Mouse (Mus musculus) liver, postnatal 0 days (tissue): Measurements from ENCODE around the gene Stat4. TPM values are rescaled to one million over a fixed set of nuclear protein-coding genes. Genes with fewer than 3 reads are reported as not detected.

ENCODE experiments used
- ATAC-seq: fragments of 200-750 bp; cut with Nextera tagmentation; 2 replicates; pipeline ENCODE4 v1.8.0; 2017; ENCODE audit warnings: mild to moderate bottlenecking, moderate library complexity
- DNase-seq: peaks from one replicate; pipeline ENCODE4 v3.0.0-alpha.2; 2016
- H3K27ac ChIP-seq: fragments of 300-500 bp; sonication (generic); 2 replicates; pipeline ENCODE4 v1.5.1; 2014; ENCODE audit warnings: antibody characterized with exemption, moderate library complexity, mild to moderate bottlenecking, low read depth
- H3K27me3 ChIP-seq: fragments of 300-500 bp; sonication (generic); 2 replicates; pipeline ENCODE4 v1.6.1; 2014; ENCODE audit warnings: low read length, control low read depth, mixed read lengths; ENCODE audit not compliant: insufficient read depth
- H3K36me3 ChIP-seq: fragments of 300-500 bp; sonication (generic); replicated peaks from 2 replicates; pipeline ENCODE4 v1.6.1; 2014; ENCODE audit warnings: mild to moderate bottlenecking, control low read depth, low read length, moderate library complexity, mixed read lengths; ENCODE audit not compliant: insufficient read depth
- H3K4me1 ChIP-seq: fragments of 300-500 bp; sonication (generic); 2 replicates; pipeline ENCODE4 v1.6.1; 2014; ENCODE audit warnings: antibody characterized with exemption, mild to moderate bottlenecking, control low read depth; ENCODE audit not compliant: insufficient read depth
- H3K4me2 ChIP-seq: fragments of 300-500 bp; sonication (generic); 2 replicates; pipeline ENCODE4 v1.6.1; 2014; ENCODE audit warnings: low read depth, mild to moderate bottlenecking, low read length, moderate library complexity, mixed read lengths
- H3K4me3 ChIP-seq: fragments of 300-500 bp; sonication (generic); 2 replicates; pipeline ENCODE4 v1.5.1; 2014; ENCODE audit warnings: low read depth, low read length
- H3K9ac ChIP-seq: fragments of 300-500 bp; sonication (generic); replicated peaks from 2 replicates; pipeline ENCODE4 v1.6.1; 2014; ENCODE audit warnings: mild to moderate bottlenecking, moderate library complexity
- H3K9me3 ChIP-seq: fragments of 300-500 bp; sonication (generic); 2 replicates; pipeline ENCODE4 v1.6.1; 2016; ENCODE audit warnings: mild to moderate bottlenecking, control low read depth, low read length, mixed read lengths
- CTCF ChIP-seq: sonication (generic); IDR thresholded peaks from 2 replicates; pipeline ENCODE4 v1.5.1; 2016; ENCODE audit warnings: antibody characterized with exemption, low read depth
- EP300 ChIP-seq: IDR thresholded peaks from 2 replicates; pipeline ENCODE4 v1.6.1; 2016; ENCODE audit warnings: antibody characterized with exemption, low read depth, mild to moderate bottlenecking
- WGBS: fragments of 180-500 bp; shearing (Covaris S2); extraction: QIAGEN DNeasy Blood & Tissue Kit; methylation state at CpG from one replicate; pipeline ENCODE4 v1.1.7; 2014; ENCODE audit not compliant: insufficient replicate concordance; 5-methylcytosine and 5-hydroxymethylcytosine counted together
- polyA plus RNA-seq: library from polyadenylated mRNA; unstranded; fragments of >200 nt; fragmentation: Nextera tagmentation; extraction: Ambion mirVana; gene quantifications from 2 replicates; pipeline ENCODE4 v1.2.1, GENCODE M21; 2015

Stat4 gene
- polyA plus RNA-seq, 1 experiment from 2014 or later, result 1.4 TPM

- WGBS, result 85% methylated on average over 7 of the region's 7 CpGs
- no peak for TF ChIP-seq CTCF
- no peak for TF ChIP-seq EP300
- H3K9me3 ChIP-seq, result no peaks in the 10 kb centered on the region
- no peak overlapping the region for H3K4me3 ChIP-seq
- DNase-seq (no peak), ATAC-seq (no peak)
- H3K9ac ChIP-seq, result no peak overlapping the region
- no peak overlapping the region for H3K27ac ChIP-seq
- no peaks in the 10 kb centered on the region for H3K4me1 ChIP-seq
- no peak overlapping the region for H3K4me2 ChIP-seq
- peaks cover 97% of the 10 kb centered on the region for H3K36me3 ChIP-seq
- H3K27me3 ChIP-seq, result no peaks in the 10 kb centered on the region
Measured at GRCm38 (mm10) chr1:52148696-52149095, 161.7 kb downstream of the Stat4 start.

GRCm38 (mm10) chr1:52149934-52150346, 163.0 kb downstream of the Stat4 start:
- Histone ChIP-seq H3K27ac (no peak overlapping the region), H3K9ac (no peak overlapping the region)
- peak; percentile 78 for ATAC-seq

GRCm38 (mm10) chr1:52150676-52151075, 163.7 kb downstream of the Stat4 start:
- Histone ChIP-seq H3K4me3 (no peak overlapping the region), H3K4me2 (no peak overlapping the region), H3K27ac (no peak overlapping the region), H3K36me3 (peaks cover 99% of the 10 kb centered on the region), H3K4me1 (no peaks in the 10 kb centered on the region), H3K27me3 (no peaks in the 10 kb centered on the region), H3K9me3 (no peaks in the 10 kb centered on the region), H3K9ac (no peak overlapping the region)
- peak; percentile 62 for ATAC-seq
- WGBS, result 17% methylated on average over 11 of the region's 11 CpGs
- TF ChIP-seq EP300 (0 out of 2 replicates have a peak, but pooled peaks have one; percentile 28), CTCF (no peak)
- DNase-seq, result no peak

More at GRCm38 (mm10) chr1:52149934-52150346, 163.0 kb downstream of the Stat4 start:
- Histone ChIP-seq H3K36me3 (peaks cover 98% of the 10 kb centered on the region), H3K27me3 (no peaks in the 10 kb centered on the region), H3K4me1 (no peaks in the 10 kb centered on the region), H3K4me2 (no peak overlapping the region), H3K4me3 (no peak overlapping the region), H3K9me3 (no peaks in the 10 kb centered on the region)
- DNase-seq, result peak; percentile 50
- TF ChIP-seq EP300, result no peak
- TF ChIP-seq CTCF, result no peak
- WGBS, result 48% methylated on average over 9 of the region's 9 CpGs

GRCm38 (mm10) chr1:52151166-52151565, 164.2 kb downstream of the Stat4 start:
- no peak for TF ChIP-seq CTCF
- ATAC-seq (no peak), DNase-seq (no peak)
- H3K27ac ChIP-seq, result no peak overlapping the region
- H3K9ac ChIP-seq, result no peak overlapping the region
- H3K27me3 ChIP-seq, result no peaks in the 10 kb centered on the region
- H3K4me1 ChIP-seq, result no peaks in the 10 kb centered on the region
- no peaks in the 10 kb centered on the region for H3K9me3 ChIP-seq
- WGBS, result 91% methylated on average over 5 of the region's 5 CpGs
- H3K4me2 ChIP-seq, result no peak overlapping the region
- H3K36me3 ChIP-seq, result peaks cover 99% of the 10 kb centered on the region
- H3K4me3 ChIP-seq, result no peak overlapping the region

GRCm38 (mm10) chr1:52152369-52152768, 165.4 kb downstream of the Stat4 start:
- peaks cover 99% of the 10 kb centered on the region for H3K36me3 ChIP-seq
- TF ChIP-seq EP300 (no peak), CTCF (no peak)
- DNase-seq, result no peak

GRCm38 (mm10) chr1:52152936-52153335, 166.0 kb downstream of the Stat4 start:
- no peak overlapping the region for H3K27ac ChIP-seq
- 0 out of 2 replicates have a peak, but pooled peaks cover 2% of the 10 kb centered on the region for H3K4me1 ChIP-seq
- H3K27me3 ChIP-seq, result no peaks in the 10 kb centered on the region
- no peak overlapping the region for H3K4me2 ChIP-seq
- DNase-seq (no peak), ATAC-seq (no peak)
- peaks cover 99% of the 10 kb centered on the region for H3K36me3 ChIP-seq
- 82% methylated on average over 3 of the region's 3 CpGs for WGBS
- no peak overlapping the region for H3K9ac ChIP-seq
- H3K4me3 ChIP-seq, result no peak overlapping the region
- TF ChIP-seq CTCF, result no peak
- no peak for TF ChIP-seq EP300
- no peaks in the 10 kb centered on the region for H3K9me3 ChIP-seq

More at GRCm38 (mm10) chr1:52152369-52152768, 165.4 kb downstream of the Stat4 start:
- ATAC-seq, result 0 out of 2 replicates have a peak, but pooled peaks have one; percentile 17
- Histone ChIP-seq H3K4me1 (no peaks in the 10 kb centered on the region), H3K4me2 (no peak overlapping the region), H3K9ac (no peak overlapping the region), H3K27ac (no peak overlapping the region), H3K9me3 (no peaks in the 10 kb centered on the region), H3K27me3 (no peaks in the 10 kb centered on the region), H3K4me3 (no peak overlapping the region)
- WGBS, result 86% methylated on average over 13 of the region's 13 CpGs

- no peaks in the 10 kb centered on the region for H3K9me3 ChIP-seq
- no peak for ATAC-seq
- H3K4me1 ChIP-seq, result 0 out of 2 replicates have a peak, but pooled peaks cover 2% of the 10 kb centered on the region
- H3K4me2 ChIP-seq, result no peak overlapping the region
- WGBS, result 94% methylated on average over 8 of the region's 8 CpGs
- H3K27me3 ChIP-seq, result no peaks in the 10 kb centered on the region
- H3K27ac ChIP-seq, result no peak overlapping the region
- H3K9ac ChIP-seq, result no peak overlapping the region
- peaks cover 99% of the 10 kb centered on the region for H3K36me3 ChIP-seq
- no peak overlapping the region for H3K4me3 ChIP-seq
- DNase-seq, result no peak
- TF ChIP-seq CTCF, result no peak
- no peak for TF ChIP-seq EP300
Measured at GRCm38 (mm10) chr1:52154890-52155289, 167.9 kb downstream of the Stat4 start.
